Mouse (Mus musculus): Measurements from ENCODE around the gene Cd47. TPM values are rescaled to one million over a fixed set of nuclear protein-coding genes. Genes with fewer than 3 reads are reported as not detected.

Gene Cd47
- 173 and 252 TPM in 2 replicates for polyA plus RNA-seq (2015; fragmentation: Nextera tagmentation; extraction: Ambion mirVana)

DNA sequence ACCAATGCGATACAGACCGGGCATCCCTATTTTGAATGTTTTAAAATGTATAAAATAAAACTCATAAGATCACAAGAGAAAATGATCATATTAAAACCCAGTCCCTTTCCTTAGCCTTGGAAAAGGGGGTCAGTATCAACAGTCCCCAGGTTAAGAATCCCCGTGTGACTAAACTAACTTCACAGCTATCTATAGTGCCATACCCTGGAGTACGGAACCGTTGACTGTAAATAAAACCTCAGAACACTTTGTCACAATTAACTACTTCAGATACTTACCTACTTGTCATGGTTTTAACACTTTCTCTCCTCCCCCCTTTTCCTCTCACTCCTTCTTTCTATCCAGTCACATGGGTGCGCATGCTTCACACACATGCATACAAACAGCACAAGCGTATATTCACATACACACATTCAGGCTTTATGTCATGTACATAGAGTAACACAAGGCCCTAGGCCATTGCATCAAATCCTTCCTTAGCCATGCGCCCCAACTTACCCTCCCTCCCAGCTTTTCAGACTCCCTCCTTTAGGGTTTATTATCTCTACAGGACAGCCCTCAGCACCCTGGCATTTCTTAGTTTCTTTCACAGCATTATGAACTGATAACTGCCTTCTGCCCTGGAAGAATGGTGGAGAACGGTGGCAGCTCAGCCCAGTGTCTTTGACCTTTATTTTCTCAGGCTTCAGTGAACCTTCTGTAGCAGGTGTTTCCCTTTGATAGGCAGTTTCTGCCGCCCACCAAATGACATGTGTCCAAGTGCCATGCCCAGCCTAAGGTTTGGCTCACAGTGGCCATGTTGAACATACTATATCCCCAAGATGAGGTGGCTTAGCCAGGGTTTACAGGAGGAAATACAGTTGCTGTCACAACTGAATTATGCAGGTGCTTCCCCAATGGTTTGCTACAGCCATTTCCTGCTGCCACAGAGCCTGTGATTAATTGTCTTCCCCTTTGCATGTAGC, at the start of gene Cd47:
Gene Cd47 (plus strand): TSS at position 937 of the 965 bp plus-strand sequence.

Other genes with a start within 250 kb of the Cd47 start
- 29.7 and 30.8 TPM in 2 replicates for gene Ift57, start 101.3 kb upstream of the Cd47 start, polyA plus RNA-seq (2015; fragmentation: Nextera tagmentation; extraction: Ambion mirVana)

Data from adrenal gland, postnatal 0 days (tissue).